Mouse (Mus musculus) cerebellum, postnatal 10 days (tissue): ENCODE data around the gene Gdf15.

ENCODE experiments used
- DNase-seq, 2 experiments: peaks; one replicate each; pipeline ENCODE4 v3.0.0; 2021; ENCODE audit warnings: mixed read lengths in 2 of 2

The Gdf15 gene

DNA sequence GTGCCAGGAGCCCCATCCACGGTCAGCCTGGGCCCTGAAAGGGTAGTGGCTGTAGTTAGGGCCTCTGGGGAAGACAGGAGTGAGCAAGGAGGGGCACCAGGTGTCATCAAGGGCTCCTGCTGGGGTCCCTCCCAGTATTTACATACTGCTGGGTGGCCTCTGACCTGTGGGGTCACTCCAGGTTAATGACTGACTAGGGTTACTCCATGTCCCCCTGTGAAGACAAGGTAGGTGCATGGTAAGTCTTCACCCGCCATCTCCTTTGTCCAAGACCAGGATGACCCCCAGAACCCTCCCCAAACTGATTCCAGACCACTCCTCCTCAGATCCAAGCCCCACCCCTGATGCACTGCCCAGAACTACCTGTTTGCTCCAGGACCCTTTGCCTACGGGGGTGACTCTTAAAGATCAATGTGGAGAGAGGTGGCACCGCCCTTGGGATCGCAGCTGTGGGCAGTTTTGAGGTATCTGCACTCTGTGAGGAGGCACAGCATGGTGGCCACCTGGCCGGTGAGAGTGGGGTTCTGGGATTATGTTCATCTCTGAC is at the start of gene Gdf15:
Gene Gdf15 (minus strand): TSS at position 111 of the 547 bp plus-strand sequence.
- DNase-seq: no peak

- no peak for DNase-seq
These were observed 49.2 kb upstream of the Gdf15 start for GRCm38 (mm10) chr8:70681410-70681809.

DNA sequence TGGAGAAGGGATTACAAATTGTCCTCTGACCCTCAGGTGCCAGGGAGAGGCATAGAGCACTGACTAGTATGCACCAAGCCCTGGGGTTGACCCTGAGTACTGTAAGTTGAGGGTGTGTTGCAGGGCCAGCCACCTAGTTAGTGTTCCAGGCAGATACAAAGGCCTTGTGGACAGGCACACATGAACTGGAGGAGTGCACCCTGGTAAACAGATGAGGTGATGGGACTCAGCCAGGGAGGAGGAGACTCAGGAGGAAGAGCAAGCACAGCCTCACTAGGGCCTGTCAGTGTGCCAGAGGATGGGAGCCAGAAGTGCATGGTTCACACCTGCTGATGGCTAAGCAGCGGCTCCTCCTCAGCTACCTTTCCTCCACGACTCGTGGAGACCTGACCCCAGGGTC is 47.8 kb upstream of the Gdf15 start:
- DNase-seq: no peak

GRCm38 (mm10) chr8:70679404-70679803 is 47.1 kb upstream of the Gdf15 start:
- no peak for DNase-seq

DNA sequence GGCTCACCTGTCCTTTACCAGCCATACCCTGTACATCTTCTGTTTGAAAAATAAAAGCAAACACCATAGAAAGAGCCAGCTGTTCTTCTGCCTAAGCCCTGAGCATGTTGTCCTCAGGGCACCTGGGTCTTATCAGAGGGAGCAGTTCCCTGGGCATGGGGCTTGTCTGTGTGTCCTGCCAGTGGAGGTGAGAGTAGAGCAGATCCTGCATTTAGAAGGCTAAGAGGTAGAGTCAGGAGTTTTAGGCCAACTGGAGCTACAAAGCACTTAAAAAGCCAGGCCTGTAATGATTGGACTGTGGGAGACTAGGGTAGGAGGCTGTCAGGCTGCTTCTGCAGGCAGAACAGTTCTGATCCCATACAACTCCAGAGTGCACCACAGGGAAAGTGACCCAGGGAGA is 46.4 kb upstream of the Gdf15 start:
- no peak for DNase-seq

- DNase-seq: no peak
These were observed 45.3 kb upstream of the Gdf15 start for GRCm38 (mm10) chr8:70677451-70678080.

GRCm38 (mm10) chr8:70675336-70675735 is 43.1 kb upstream of the Gdf15 start:
- no peak for DNase-seq

DNA sequence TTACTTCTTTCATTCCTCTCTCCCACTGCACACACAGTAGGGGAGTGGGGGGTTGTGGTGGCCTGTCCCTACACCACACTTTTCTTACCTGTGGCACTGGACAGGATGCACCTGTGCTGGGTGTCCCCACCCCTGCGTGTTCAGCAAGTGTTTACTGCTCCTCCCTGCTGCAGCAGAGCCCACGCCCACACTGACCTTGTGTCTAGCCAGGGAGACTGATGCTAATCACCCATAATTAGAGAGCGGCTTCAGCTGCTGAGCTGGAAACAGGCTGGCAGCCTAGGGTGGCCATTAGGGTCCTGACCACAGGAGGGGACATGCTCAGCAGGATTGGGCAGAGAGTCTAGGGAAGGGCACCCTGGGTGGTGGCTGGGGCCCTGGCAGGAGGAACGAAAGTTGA is 42.5 kb upstream of the Gdf15 start:
- DNase-seq: no peak

DNA sequence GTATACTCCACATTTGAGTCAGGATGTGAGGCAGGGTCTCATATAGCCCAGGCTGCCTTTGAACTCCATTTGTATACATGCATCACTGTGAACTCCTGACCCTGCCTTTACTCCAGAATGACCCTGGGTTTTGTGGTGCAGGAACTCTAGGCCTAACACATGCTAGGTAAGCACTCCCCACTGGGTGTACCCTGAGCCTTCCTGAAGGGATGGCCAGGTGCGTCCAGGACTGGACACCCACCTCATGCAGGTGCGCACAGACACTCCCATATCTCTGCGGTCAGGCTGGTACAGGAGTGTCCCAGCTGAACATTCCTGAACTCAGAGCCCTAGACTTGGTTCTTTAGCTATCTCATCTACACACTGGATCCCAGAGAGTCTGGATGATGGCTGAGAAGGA is 41.9 kb upstream of the Gdf15 start:
- no peak for DNase-seq

DNA sequence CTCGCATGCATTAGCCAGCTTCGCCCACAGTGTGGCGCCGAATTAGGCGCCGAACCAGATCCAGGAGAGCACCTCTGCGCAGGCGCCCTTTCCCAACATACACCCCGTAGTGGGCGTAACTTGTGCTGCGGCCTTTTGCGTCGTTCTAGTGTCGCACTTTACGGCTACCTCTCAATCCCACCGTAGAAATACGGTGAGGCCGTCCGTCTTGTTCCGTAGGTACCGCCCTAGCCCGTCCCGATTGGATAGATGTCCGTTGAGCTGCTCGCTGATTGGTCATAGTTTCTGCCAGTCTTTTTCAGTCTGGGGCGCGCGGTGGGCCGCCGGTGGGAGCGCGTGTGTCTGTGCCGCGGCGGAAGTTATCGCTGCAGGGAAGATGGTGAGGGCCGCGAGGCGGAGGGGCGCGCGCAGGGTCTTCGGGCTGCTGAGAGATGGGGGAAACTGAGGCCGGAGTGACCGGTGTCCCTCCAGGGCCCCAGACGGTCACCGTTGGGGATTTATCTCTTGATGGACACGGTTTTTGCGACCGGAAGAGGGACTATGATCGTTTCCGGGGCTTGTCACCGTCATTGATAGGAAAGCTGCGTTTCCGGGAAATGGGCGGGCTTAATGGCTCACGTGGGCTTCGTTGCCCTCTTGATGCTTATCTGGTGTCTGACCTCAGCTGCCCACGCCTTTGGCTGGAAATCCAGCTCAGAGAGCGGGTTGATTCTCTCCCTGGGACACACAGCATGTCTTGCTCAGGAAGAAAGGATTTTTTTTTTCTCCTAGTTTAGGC is 41.0 kb upstream of the Gdf15 start, which contains the start of gene Lsm4:
Gene Lsm4 (plus strand): TSS at position 170 of the 778 bp plus-strand sequence.
- DNase-seq: peak; percentile 97 to 98

GRCm38 (mm10) chr8:70672325-70673078 is 40.2 kb upstream of the Gdf15 start:
- no peak for DNase-seq

- DNase-seq: peak in 1 of 2 experiments; percentile 35
These were observed 39.5 kb upstream of the Gdf15 start for GRCm38 (mm10) chr8:70671615-70672324.

DNA sequence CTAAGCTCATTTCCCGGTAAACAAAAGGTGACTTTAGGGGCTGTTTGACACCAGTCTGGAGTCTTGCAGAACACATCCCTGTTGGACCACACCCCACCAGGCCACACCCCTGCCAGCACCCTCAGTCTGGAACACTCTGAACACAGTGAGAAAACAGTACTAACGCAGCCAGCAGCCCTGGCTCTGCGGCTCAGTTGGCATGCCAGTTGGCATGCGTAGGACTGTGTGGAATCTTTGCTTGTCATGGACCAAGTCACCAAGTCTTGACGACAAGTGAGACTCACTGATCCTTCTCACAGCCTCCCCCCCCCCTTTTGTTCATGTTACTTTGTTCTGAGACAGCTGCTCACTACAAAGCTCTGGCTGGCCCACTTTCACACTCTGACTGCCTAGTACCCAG is 34.8 kb upstream of the Gdf15 start:
- DNase-seq: peak in 1 of 2 experiments; percentile 56

DNA sequence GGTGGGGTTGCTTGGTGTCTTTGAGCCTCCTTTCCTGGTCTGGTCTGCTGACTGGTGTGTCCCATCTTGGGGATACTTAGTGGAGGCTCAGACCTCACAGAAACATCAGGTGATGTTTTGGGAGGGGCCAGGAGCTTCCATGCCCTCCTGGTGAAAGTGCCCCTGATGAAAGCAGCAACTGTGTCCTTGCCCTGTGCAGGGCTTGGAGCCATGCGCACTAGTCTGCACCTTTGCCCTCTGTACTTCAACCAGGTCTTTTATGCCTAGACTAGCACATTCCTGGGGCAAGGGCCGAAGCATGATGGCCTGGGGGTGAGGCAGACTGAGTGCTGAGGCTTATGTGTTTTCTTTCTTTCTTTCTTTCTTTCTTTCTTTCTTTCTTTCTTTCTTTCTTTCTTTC is 33.3 kb upstream of the Gdf15 start:
- no peak for DNase-seq

- no peak for DNase-seq
These were observed 32.4 kb upstream of the Gdf15 start for GRCm38 (mm10) chr8:70664631-70665030.

- DNase-seq: no peak
These were observed 31.4 kb upstream of the Gdf15 start for GRCm38 (mm10) chr8:70663691-70664090.

DNA sequence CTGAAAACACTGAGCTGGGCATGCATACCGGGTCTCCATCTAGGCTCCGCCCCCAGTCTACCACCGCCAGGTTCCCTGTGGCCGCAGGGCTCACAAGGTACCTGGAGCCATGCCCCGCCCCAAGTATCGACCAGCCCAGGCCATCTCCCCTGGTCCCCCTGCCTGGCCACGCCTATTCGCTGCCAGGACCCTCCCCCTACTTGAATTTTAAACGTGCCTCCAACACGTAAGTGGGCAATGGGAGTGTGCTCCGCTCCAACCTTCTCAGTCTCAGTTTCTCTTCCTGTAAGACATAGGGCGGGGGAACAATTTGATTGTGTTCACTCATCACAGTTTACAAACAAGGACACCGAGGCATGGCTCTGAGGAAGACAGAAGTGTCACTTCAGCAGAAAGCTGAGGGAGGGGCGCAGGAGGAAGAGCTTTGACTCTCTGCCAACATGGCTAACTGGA is 28.0 kb upstream of the Gdf15 start, which contains the start of gene Pgpep1:
Gene Pgpep1 (minus strand): TSS at position 116 of the 453 bp plus-strand sequence.
- peak; percentile 38 to 51 for DNase-seq

- DNase-seq: peak; percentile 78 to 87
These were observed 27.5 kb upstream of the Gdf15 start for GRCm38 (mm10) chr8:70659604-70660272.

DNA sequence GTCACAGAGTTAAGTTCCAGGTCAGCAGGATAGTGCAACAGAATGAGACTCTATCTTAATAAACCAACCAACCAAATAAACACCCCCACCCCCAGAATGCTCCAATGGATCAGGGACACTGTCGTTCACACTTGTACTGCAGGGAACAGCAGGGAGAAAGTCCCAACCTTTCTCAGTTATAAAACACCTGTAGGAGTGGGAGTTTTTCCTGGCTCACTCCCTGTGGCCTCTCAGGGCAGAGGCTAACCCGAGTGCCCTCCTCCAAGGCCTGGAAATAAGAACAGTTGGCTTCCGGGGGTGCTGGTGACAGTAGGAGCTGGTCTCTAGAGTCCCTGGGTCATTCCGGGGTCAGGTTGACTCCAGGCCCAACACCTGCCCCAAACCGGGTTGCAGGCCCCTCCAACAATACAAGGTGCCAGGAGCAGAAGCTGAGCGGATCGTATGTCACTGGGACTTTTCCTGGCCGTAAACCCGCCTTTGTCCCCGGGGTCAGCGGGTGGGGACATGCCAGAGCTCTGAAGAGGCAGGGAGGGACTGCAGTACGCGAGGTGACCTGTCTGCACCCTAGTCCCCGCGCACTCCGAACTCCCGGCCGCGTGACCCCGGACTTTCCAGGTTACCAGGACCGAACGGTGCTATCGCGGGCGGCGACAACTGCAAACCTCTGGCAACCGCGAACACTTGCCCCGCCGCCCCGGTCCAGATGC is 26.8 kb upstream of the Gdf15 start:
- peak in 1 of 2 experiments; percentile 47 for DNase-seq

DNA sequence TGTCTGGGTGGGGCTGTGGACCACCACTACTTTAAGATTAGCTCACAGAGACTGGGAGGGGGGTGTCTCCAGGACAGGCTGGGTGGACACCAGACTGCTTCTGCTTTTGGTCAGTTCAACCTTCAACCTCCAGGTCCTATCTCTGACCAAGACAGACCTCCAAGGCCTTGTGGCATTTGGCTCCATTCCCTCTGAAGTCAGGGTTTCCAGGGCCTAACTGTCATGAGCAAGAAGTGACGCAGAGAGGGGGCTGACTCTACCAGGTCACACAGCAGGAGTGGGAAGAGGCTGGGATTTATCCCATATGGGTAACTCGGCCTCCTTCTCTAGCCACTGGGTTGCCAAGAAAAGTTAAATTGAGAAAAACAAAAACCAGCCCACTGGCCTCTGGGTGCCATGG is 25.5 kb upstream of the Gdf15 start:
- no peak for DNase-seq

GRCm38 (mm10) chr8:70657214-70657613 is 25.0 kb upstream of the Gdf15 start:
- no peak for DNase-seq
